In the genomic region with DNA sequence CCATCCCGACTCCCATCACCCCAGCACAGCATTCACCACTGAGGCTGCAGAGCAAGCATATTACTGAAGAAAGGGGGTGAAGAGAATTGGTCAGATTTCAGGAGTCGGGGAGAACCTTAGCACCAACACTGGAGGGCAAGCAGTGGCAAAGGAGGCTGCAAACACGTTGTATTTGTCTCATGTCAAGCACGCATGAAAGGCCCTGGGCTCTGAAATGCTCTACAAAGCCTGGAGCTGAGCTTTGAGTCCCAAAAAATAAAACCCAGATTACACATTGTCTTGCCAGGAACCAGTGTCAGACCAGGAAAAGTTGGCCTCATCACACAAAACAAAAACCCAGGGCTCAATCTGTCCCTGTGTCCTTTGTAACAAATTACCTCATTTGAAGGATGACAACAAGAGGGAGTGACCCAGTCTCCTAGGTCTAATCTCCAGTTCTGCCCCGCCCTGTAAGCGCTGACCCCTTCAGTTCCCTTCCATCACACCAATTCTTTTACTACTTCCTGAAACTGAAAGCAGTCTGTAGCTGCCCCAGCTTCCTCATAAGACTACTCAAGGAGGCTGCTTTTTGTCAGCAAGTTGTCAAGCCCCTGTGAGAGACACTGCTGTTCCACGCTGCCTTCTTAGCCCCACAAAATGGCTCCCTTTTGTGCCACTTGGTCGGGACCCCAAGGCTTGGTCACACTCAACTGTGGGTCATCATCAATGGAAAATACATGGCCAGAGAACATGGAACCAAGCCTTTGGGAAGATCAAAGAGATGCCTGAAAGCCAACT, we compare ENCODE assay signal across 8 mouse cellular contexts. TPM values are rescaled to one million over a fixed set of nuclear protein-coding genes. Genes with fewer than 3 reads are reported as not detected.
DNase-seq lines count a peak whose midpoint lies in the region; ATAC-seq and TF ChIP-seq lines count a peak whose summit lies in the region.

No protein-coding gene starts in this region.

- peaks cover 8% of the 10 kb centered on the region for H3K4me1 ChIP-seq in intestine, postnatal 0 days (replicated peaks; ENCODE audit: control insufficient read depth, insufficient read depth, low read length)
- peaks cover 57% of the 10 kb centered on the region for H3K4me1 ChIP-seq in midbrain, embryonic 10.5 days
- peaks cover 48% of the 10 kb centered on the region for H3K4me1 ChIP-seq in stomach, embryonic 14.5 days (ENCODE audit: control insufficient read depth, insufficient read depth, low read length)

- H3K4me3 ChIP-seq in intestine, postnatal 0 days (ENCODE audit: low read depth, low read length), result peak overlapping the region; percentile 86
- peak overlapping the region; percentile 100 for H3K4me3 ChIP-seq in midbrain, embryonic 10.5 days
- H3K4me3 ChIP-seq in stomach, embryonic 14.5 days (ENCODE audit: low read depth, low read length), result peak overlapping the region; percentile 99

- H3K27me3 ChIP-seq in intestine, postnatal 0 days (replicated peaks; ENCODE audit: control insufficient read depth, insufficient read depth, low read length), result no peaks in the 10 kb centered on the region
- H3K27me3 ChIP-seq in midbrain, embryonic 10.5 days (ENCODE audit: low read depth, poor library complexity, severe bottlenecking), result no peaks in the 10 kb centered on the region
- no peaks in the 10 kb centered on the region for H3K27me3 ChIP-seq in stomach, embryonic 14.5 days (ENCODE audit: control insufficient read depth, insufficient read depth, low read length)

- H3K4me2 ChIP-seq in intestine, postnatal 0 days (replicated peaks; ENCODE audit: low read depth), result peak overlapping the region; percentile 84
- peak overlapping the region; percentile 58 for H3K4me2 ChIP-seq in stomach, embryonic 14.5 days (replicated peaks; ENCODE audit: low read depth, low read length)

- no peaks in the 10 kb centered on the region for H3K9me3 ChIP-seq in intestine, postnatal 0 days (ENCODE audit: control insufficient read depth)
- no peaks in the 10 kb centered on the region for H3K9me3 ChIP-seq in midbrain, embryonic 10.5 days (replicated peaks)
- no peaks in the 10 kb centered on the region for H3K9me3 ChIP-seq in stomach, embryonic 14.5 days (ENCODE audit: control insufficient read depth, low read depth, low read length)

- H3K9ac ChIP-seq in intestine, postnatal 0 days (ENCODE audit: low read depth, low read length), result peak overlapping the region; percentile 89
- H3K9ac ChIP-seq in stomach, embryonic 14.5 days (replicated peaks; ENCODE audit: low read depth, low read length), result peak overlapping the region; percentile 93

- peak; percentile 84 for DNase-seq in A20 (ENCODE audit: low read depth, low spot score)
- DNase-seq in MEL-GATA-1-ER (ENCODE audit: extremely low read depth, low read depth), result peak; percentile 88
- DNase-seq in heart, adult 11 months, result peak; percentile 97
- DNase-seq in midbrain, embryonic 10.5 days (ENCODE audit: low spot score), result no peak
- DNase-seq in adrenal gland, adult 8-10 months, result no peak
- DNase-seq in kidney, postnatal 36 days, result no peak

- peak overlapping the region; percentile 70 for H3K27ac ChIP-seq in intestine, postnatal 0 days (ENCODE audit: low read depth, low read length)
- H3K27ac ChIP-seq in midbrain, embryonic 10.5 days (replicated peaks), result peak overlapping the region; percentile 99
- H3K27ac ChIP-seq in stomach, embryonic 14.5 days (ENCODE audit: low read length), result peak overlapping the region; percentile 39; the same call in 1 of the 2 replicates

- TF ChIP-seq CTCF in intestine, postnatal 0 days (IDR thresholded peaks at IDR 0.05; ENCODE audit: low read depth), result no peak

- ATAC-seq in intestine, postnatal 0 days, result peak; percentile 45
- no peak for ATAC-seq in stomach, embryonic 14.5 days (ENCODE audit: insufficient number of reproducible peaks, insufficient read depth, low FRiP score, low read depth)

- H3K36me3 ChIP-seq in intestine, postnatal 0 days (ENCODE audit: control insufficient read depth, insufficient read depth), result no peaks in the 10 kb centered on the region
- peaks cover 14% of the 10 kb centered on the region for H3K36me3 ChIP-seq in midbrain, embryonic 10.5 days
- no peaks in the 10 kb centered on the region for H3K36me3 ChIP-seq in stomach, embryonic 14.5 days (ENCODE audit: control insufficient read depth, insufficient read depth, low read length)

- WGBS in intestine, postnatal 0 days, result 9% methylated on average over 8 of the region's 8 CpGs
- whole genome bisulfite sequencing in midbrain, embryonic 10.5 days, result 41% methylated on average over 8 of the region's 8 CpGs
- 19% methylated on average over 8 of the region's 8 CpGs for WGBS in stomach, embryonic 14.5 days

RNA-seq across cellular contexts. Expression of gene Jpt1, which starts 1.6 kb away (rescaled TPM):
- polyA plus RNA-seq in intestine, postnatal 0 days (2015; fragmentation: Nextera tagmentation; extraction: Ambion mirVana), result 255 and 263 TPM in 2 replicates
- 780 and 877 TPM in 2 replicates for polyA plus RNA-seq in midbrain, embryonic 10.5 days (2016; fragmentation: Nextera tagmentation; extraction: Ambion mirVana)
- 529 and 563 TPM in 2 replicates for polyA plus RNA-seq in stomach, embryonic 14.5 days (2014; fragmentation: Nextera tagmentation; extraction: Ambion mirVana)
- 100 to 1,000 TPM in 1 of 4 experiments, 10 to 100 TPM in 3; 86.2 to 109 (median 94.4) TPM for total RNA-seq in adrenal gland, adult 8-10 months (2022)

RNA-seq across cellular contexts. Expression of gene Nt5c, which starts 20.9 kb away (rescaled TPM):
- polyA plus RNA-seq in intestine, postnatal 0 days (2015; fragmentation: Nextera tagmentation; extraction: Ambion mirVana), result 189 and 194 TPM in 2 replicates
- polyA plus RNA-seq in midbrain, embryonic 10.5 days (2016; fragmentation: Nextera tagmentation; extraction: Ambion mirVana), result 87.7 and 89.7 TPM in 2 replicates
- 111 and 121 TPM in 2 replicates for polyA plus RNA-seq in stomach, embryonic 14.5 days (2014; fragmentation: Nextera tagmentation; extraction: Ambion mirVana)
- total RNA-seq in adrenal gland, adult 8-10 months (2022), result 100 to 1,000 TPM; 119 to 222 (median 142) TPM

RNA-seq across cellular contexts. Expression of gene Sumo2, which starts 23.5 kb away (rescaled TPM):
- 404 and 414 TPM in 2 replicates for polyA plus RNA-seq in intestine, postnatal 0 days (2015; fragmentation: Nextera tagmentation; extraction: Ambion mirVana)
- 1,440 and 1,519 TPM in 2 replicates for polyA plus RNA-seq in midbrain, embryonic 10.5 days (2016; fragmentation: Nextera tagmentation; extraction: Ambion mirVana)
- 984 and 994 TPM in 2 replicates for polyA plus RNA-seq in stomach, embryonic 14.5 days (2014; fragmentation: Nextera tagmentation; extraction: Ambion mirVana)
- total RNA-seq in adrenal gland, adult 8-10 months (2022), result 100 to 1,000 TPM; 220 to 285 (median 257) TPM

RNA-seq across cellular contexts. Expression of gene Armc7, which starts 37.1 kb away (rescaled TPM):
- 6.9 and 7.0 TPM in 2 replicates for polyA plus RNA-seq in intestine, postnatal 0 days (2015; fragmentation: Nextera tagmentation; extraction: Ambion mirVana)
- 6.6 and 9.4 TPM in 2 replicates for polyA plus RNA-seq in midbrain, embryonic 10.5 days (2016; fragmentation: Nextera tagmentation; extraction: Ambion mirVana)
- polyA plus RNA-seq in stomach, embryonic 14.5 days (2014; fragmentation: Nextera tagmentation; extraction: Ambion mirVana), result 5.7 and 8.0 TPM in 2 replicates
- total RNA-seq in adrenal gland, adult 8-10 months (2022), result 10 to 100 TPM in 3 of 4 experiments, 1 to 10 TPM in 1; 8.6 to 11.7 (median 11.2) TPM

RNA-seq across cellular contexts. Expression of gene Slc16a5, which starts 50.3 kb away (rescaled TPM):
- 3.0 and 3.4 TPM in 2 replicates for polyA plus RNA-seq in intestine, postnatal 0 days (2015; fragmentation: Nextera tagmentation; extraction: Ambion mirVana)
- 0.11 and 0.17 TPM in 2 replicates for polyA plus RNA-seq in midbrain, embryonic 10.5 days (2016; fragmentation: Nextera tagmentation; extraction: Ambion mirVana)
- polyA plus RNA-seq in stomach, embryonic 14.5 days (2014; fragmentation: Nextera tagmentation; extraction: Ambion mirVana), result 0.32 and 1.0 TPM in 2 replicates
- under 1 TPM in 1 of 4 experiments, not detected in 3; 0.21 TPM for total RNA-seq in adrenal gland, adult 8-10 months (2022)

Comparison
In these comparisons a context has a peak if more than half of its experiments do, and no peak if none do; other contexts are left out.
1. DNase-seq: peak in A20 (single experiment), MEL-GATA-1-ER (single experiment) and heart, adult 11 months (single experiment); none in midbrain, embryonic 10.5 days (single experiment), adrenal gland, adult 8-10 months (single experiment) and kidney, postnatal 36 days (0 of 2).
2. H3K27ac ChIP-seq: peak in every context shown above with its lines; median percentile 99 in midbrain, embryonic 10.5 days; 70 in intestine, postnatal 0 days; 39 in stomach, embryonic 14.5 days.
3. Peak in every context shown above with its lines, with median percentiles within 50 percentile points of each other: H3K4me3 ChIP-seq.